Mouse (Mus musculus) MEL (cell line): ENCODE results near the gene Wsb2.

Source experiments
- CHD1 ChIP-seq: IDR thresholded peaks from 2 replicates; pipeline ENCODE4 v1.6.1; 2012; ENCODE audit warnings: low read depth, mild to moderate bottlenecking, inconsistent platforms, low read length, improper control_type of control experiment
- EP300 ChIP-seq, 2 experiments: IDR thresholded peaks; 2 replicates each; pipeline ENCODE4 v1.6.1; 2011; ENCODE audit warnings: improper control_type of control experiment in 2 of 2, low read length in 2 of 2, low read depth in 1 of 2, mild to moderate bottlenecking in 1 of 2
- TAL1 ChIP-seq: IDR thresholded peaks from 2 replicates; pipeline ENCODE4 v1.6.1; 2012; ENCODE audit warnings: mild to moderate bottlenecking, inconsistent platforms, low read length, moderate library complexity, mixed read lengths
- USF1 ChIP-seq: IDR thresholded peaks from 2 replicates; pipeline ENCODE4 v1.6.1; 2014; ENCODE audit warnings: low read depth, mild to moderate bottlenecking, inconsistent platforms, low read length, improper control_type of control experiment, moderate library complexity

- TF ChIP-seq CHD1 (no peak), EP300 (IDR thresholded peaks at IDR 0.05; ENCODE audit: low read depth in 1 of 2, low read length in 2 of 2) (no peak), TAL1 (no peak), USF1 (no peak)
Observed at GRCm38 (mm10) chr5:117365904-117366561, 8.9 kb downstream of the Wsb2 start.
